Mouse (Mus musculus) stomach, embryonic 16.5 days (tissue): ENCODE measurements around the gene Rpl5. TPM values are rescaled to one million over a fixed set of nuclear protein-coding genes. Genes with fewer than 3 reads are reported as not detected.

ENCODE experiments used
- ATAC-seq: fragments of 200-750 bp; cut with Nextera tagmentation; 2 replicates; pipeline ENCODE4 v1.8.0; 2017; ENCODE audit warnings: moderate number of reproducible peaks, moderate TSS enrichment; ENCODE audit not compliant: insufficient read depth, low FRiP score
- H3K27ac ChIP-seq: fragments of 300-500 bp; sonication (generic); 2 replicates; pipeline ENCODE4 v1.5.1; 2014; ENCODE audit warnings: low read length
- H3K27me3 ChIP-seq: fragments of 300-500 bp; sonication (generic); 2 replicates; pipeline ENCODE4 v1.6.1; 2014; ENCODE audit warnings: low read length, control low read depth, mixed read lengths; ENCODE audit not compliant: control insufficient read depth, insufficient read depth
- H3K36me3 ChIP-seq: fragments of 300-500 bp; sonication (generic); 2 replicates; pipeline ENCODE4 v1.6.1; 2014; ENCODE audit warnings: low read length; ENCODE audit not compliant: control insufficient read depth, insufficient read depth
- H3K4me1 ChIP-seq: fragments of 300-500 bp; sonication (generic); 2 replicates; pipeline ENCODE4 v1.6.1; 2014; ENCODE audit warnings: low read length, control low read depth, mixed read lengths; ENCODE audit not compliant: control insufficient read depth, insufficient read depth
- H3K4me2 ChIP-seq: fragments of 300-500 bp; sonication (generic); 2 replicates; pipeline ENCODE4 v1.6.1; 2014; ENCODE audit warnings: low read depth, low read length, mixed read lengths
- H3K4me3 ChIP-seq: fragments of 300-500 bp; sonication (generic); replicated peaks from 2 replicates; pipeline ENCODE4 v1.5.1; 2014; ENCODE audit warnings: mild to moderate bottlenecking, low read length
- H3K9ac ChIP-seq: fragments of 300-500 bp; sonication (generic); 2 replicates; pipeline ENCODE4 v1.6.1; 2014; ENCODE audit warnings: low read length
- H3K9me3 ChIP-seq: fragments of 300-500 bp; sonication (generic); replicated peaks from 2 replicates; pipeline ENCODE4 v1.6.1; 2016; ENCODE audit warnings: low read length, control low read depth; ENCODE audit not compliant: control insufficient read depth
- WGBS: fragments of 180-500 bp; shearing (Covaris S2); extraction: QIAGEN DNeasy Blood & Tissue Kit; methylation state at CpG from one replicate; pipeline ENCODE4 v1.1.7; 2014; 5-methylcytosine and 5-hydroxymethylcytosine counted together
- polyA plus RNA-seq: library from polyadenylated mRNA; unstranded; fragments of >200 nt; fragmentation: Nextera tagmentation; extraction: Ambion mirVana; gene quantifications from 2 replicates; pipeline ENCODE4 v1.2.1, GENCODE M21; 2015

Gene Rpl5
- polyA plus RNA-seq, 1 experiment from 2014 or later, result 63.3 TPM

- Histone ChIP-seq H3K27ac (no peak overlapping the region), H3K4me1 (no peaks in the 10 kb centered on the region), H3K9ac (no peak overlapping the region), H3K27me3 (no peaks in the 10 kb centered on the region), H3K36me3 (peaks cover 12% of the 10 kb centered on the region; the same call in 1 of the 2 replicates), H3K9me3 (no peaks in the 10 kb centered on the region), H3K4me3 (no peak overlapping the region), H3K4me2 (no peak overlapping the region)
- ATAC-seq, result no peak
- 89% methylated on average over 5 of the region's 5 CpGs for WGBS
These were observed 10.7 kb downstream of the Rpl5 start for GRCm38 (mm10) chr5:107911012-107911411.

- H3K4me2 ChIP-seq, result no peak overlapping the region
- H3K9me3 ChIP-seq, result no peaks in the 10 kb centered on the region
- no peak overlapping the region for H3K9ac ChIP-seq
- WGBS, result 49% methylated on average over 4 of the region's 4 CpGs
- no peaks in the 10 kb centered on the region for H3K4me1 ChIP-seq
- no peaks in the 10 kb centered on the region for H3K27me3 ChIP-seq
- H3K36me3 ChIP-seq, result no peaks in the 10 kb centered on the region
- H3K27ac ChIP-seq, result no peak overlapping the region
- ATAC-seq, result no peak
- H3K4me3 ChIP-seq, result no peak overlapping the region
These were observed 15.0 kb downstream of the Rpl5 start for GRCm38 (mm10) chr5:107915280-107915679.

- Histone ChIP-seq H3K4me1 (no peaks in the 10 kb centered on the region), H3K27me3 (no peaks in the 10 kb centered on the region), H3K9ac (no peak overlapping the region), H3K27ac (no peak overlapping the region), H3K9me3 (no peaks in the 10 kb centered on the region), H3K4me2 (no peak overlapping the region), H3K36me3 (no peaks in the 10 kb centered on the region), H3K4me3 (no peak overlapping the region)
- 56% methylated on average over 2 of the region's 2 CpGs for WGBS
- no peak for ATAC-seq
These were observed 21.3 kb downstream of the Rpl5 start for GRCm38 (mm10) chr5:107921400-107922252.

GRCm38 (mm10) chr5:107922836-107923235, 22.5 kb downstream of the Rpl5 start:
- Histone ChIP-seq H3K27ac (no peak overlapping the region), H3K9me3 (no peaks in the 10 kb centered on the region), H3K9ac (no peak overlapping the region), H3K4me3 (no peak overlapping the region), H3K27me3 (no peaks in the 10 kb centered on the region), H3K4me2 (no peak overlapping the region), H3K36me3 (no peaks in the 10 kb centered on the region), H3K4me1 (no peaks in the 10 kb centered on the region)
- WGBS, result 81% methylated on average over 1 of the region's 1 CpGs
- no peak for ATAC-seq

GRCm38 (mm10) chr5:107924564-107924963, 24.3 kb downstream of the Rpl5 start:
- ATAC-seq, result no peak
- 83% methylated on average over 8 of the region's 8 CpGs for WGBS
- no peaks in the 10 kb centered on the region for H3K4me1 ChIP-seq
- H3K9me3 ChIP-seq, result no peaks in the 10 kb centered on the region
- no peak overlapping the region for H3K9ac ChIP-seq
- H3K27me3 ChIP-seq, result no peaks in the 10 kb centered on the region
- no peak overlapping the region for H3K4me2 ChIP-seq
- H3K36me3 ChIP-seq, result no peaks in the 10 kb centered on the region
- H3K4me3 ChIP-seq, result no peak overlapping the region
- no peak overlapping the region for H3K27ac ChIP-seq

- Histone ChIP-seq H3K4me2 (no peak overlapping the region), H3K27ac (no peak overlapping the region), H3K4me1 (no peaks in the 10 kb centered on the region), H3K9me3 (no peaks in the 10 kb centered on the region), H3K9ac (no peak overlapping the region), H3K36me3 (no peaks in the 10 kb centered on the region), H3K4me3 (no peak overlapping the region), H3K27me3 (no peaks in the 10 kb centered on the region)
- ATAC-seq, result no peak
- WGBS, result 71% methylated on average over 11 of the region's 11 CpGs
These were observed 26.4 kb downstream of the Rpl5 start for GRCm38 (mm10) chr5:107926550-107927249.

- no peak for ATAC-seq
- no peaks in the 10 kb centered on the region for H3K36me3 ChIP-seq
- 37% methylated on average over 2 of the region's 2 CpGs for WGBS
- H3K27me3 ChIP-seq, result no peaks in the 10 kb centered on the region
- H3K27ac ChIP-seq, result no peak overlapping the region
- H3K4me3 ChIP-seq, result no peak overlapping the region
- no peaks in the 10 kb centered on the region for H3K4me1 ChIP-seq
- H3K9me3 ChIP-seq, result no peaks in the 10 kb centered on the region
- H3K4me2 ChIP-seq, result no peak overlapping the region
- H3K9ac ChIP-seq, result no peak overlapping the region
These were observed 32.3 kb downstream of the Rpl5 start for GRCm38 (mm10) chr5:107932556-107932955.

- no peaks in the 10 kb centered on the region for H3K9me3 ChIP-seq
- H3K27ac ChIP-seq, result no peak overlapping the region
- no peaks in the 10 kb centered on the region for H3K27me3 ChIP-seq
- no peak overlapping the region for H3K4me3 ChIP-seq
- ATAC-seq, result no peak
- no peak overlapping the region for H3K4me2 ChIP-seq
- H3K4me1 ChIP-seq, result no peaks in the 10 kb centered on the region
- no peak overlapping the region for H3K9ac ChIP-seq
- WGBS, result 68% methylated on average over 4 of the region's 4 CpGs
- H3K36me3 ChIP-seq, result no peaks in the 10 kb centered on the region
These were observed 33.1 kb downstream of the Rpl5 start for GRCm38 (mm10) chr5:107933202-107933974.
